Mouse (Mus musculus) layer of hippocampus, adult 9-11 months (tissue): ENCODE data around the gene Zbtb25.
A peak's percentile ranks its signal among the peaks of the same experiment; 100 is the strongest.

Experiments used
- DNase-seq: peaks from one replicate; pipeline ENCODE4 v3.0.0; 2022

Zbtb25 gene

DNA sequence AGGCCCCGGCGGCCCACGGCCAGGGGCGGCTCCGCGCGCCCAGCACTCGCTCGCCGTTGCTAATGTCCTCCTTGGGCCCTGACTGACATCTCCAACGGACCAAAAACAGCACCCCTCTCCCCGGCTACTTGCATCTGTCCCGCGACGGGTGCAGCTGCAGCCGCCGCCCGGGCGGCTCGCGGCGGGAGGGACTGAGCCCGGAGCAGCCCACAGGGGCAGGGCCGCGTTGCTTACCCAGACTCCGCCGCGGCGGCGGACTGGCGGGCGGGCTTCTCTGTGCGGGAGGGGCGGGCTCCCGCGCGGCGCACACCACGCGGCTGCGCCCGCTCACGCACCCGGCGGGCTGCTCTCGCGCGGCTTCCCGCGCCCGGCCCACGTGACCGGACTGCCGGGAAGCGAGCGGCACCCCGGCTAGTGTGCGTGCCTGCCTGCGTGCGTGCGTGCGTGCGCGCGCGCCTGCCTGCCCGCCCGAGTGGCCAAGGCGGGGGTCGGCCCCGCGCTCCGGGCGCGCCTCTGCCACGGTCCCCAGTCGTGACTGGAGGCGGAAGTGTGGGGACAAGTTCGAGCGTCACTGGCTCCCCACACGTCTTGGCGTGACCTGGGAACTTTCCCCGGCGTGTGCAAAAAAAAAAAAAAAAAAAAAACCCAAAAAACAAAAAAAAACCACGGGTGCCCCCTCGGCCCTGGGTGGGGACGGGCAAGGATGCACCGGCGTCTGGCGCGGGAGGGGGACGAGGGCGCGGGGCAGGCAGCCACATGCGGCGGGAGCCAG, at the start of gene Zbtb25:
Gene Zbtb25, minus strand, starts transcription at position 397 of the 772 bp plus-strand sequence.
- peak; percentile 95 for DNase-seq

DNA sequence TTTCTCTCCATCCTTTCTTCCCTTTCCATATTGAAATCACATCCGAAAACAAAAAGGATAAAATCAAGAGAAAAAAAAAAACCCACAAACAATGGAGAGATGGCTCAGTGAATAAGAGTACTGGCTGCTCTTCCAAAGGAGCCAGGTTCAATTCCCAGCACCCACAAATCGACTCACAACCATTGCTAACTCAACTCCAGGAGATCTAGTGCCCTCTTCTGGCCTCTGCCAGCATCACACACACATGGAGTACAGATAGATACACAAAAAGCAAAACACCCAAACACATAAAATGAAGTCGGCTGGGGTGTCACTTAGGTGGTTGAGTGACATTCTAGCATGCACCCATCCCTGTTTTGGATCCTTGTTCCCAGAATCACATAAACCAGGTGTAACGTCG, 48.9 kb upstream of the Zbtb25 start:
- DNase-seq: no peak

DNA sequence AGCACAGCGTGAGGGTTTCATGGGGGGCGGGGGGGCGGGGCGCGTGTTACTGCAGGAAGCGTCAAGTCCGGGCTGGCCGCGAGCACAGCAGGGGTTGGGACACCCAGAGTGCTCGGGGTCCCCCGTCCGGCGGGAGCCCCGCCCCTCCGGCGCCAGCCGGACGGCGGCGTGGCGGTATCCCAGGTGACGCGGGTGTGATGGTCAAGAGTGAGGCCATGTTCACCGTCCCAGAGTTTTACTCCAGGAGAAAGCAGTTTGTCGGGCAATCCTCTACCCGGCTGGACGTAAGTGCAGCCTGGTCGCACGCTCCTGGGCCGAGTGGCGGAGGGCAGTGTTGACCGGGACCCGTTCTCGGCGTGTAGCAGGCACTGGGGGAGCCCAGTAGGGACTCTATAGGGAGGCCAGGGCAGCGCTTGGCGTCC, 48.0 kb upstream of the Zbtb25 start, which contains the start of gene Ppp1r36:
Gene Ppp1r36, plus strand, starts transcription at position 106 of the 422 bp plus-strand sequence.
- DNase-seq: no peak

DNA sequence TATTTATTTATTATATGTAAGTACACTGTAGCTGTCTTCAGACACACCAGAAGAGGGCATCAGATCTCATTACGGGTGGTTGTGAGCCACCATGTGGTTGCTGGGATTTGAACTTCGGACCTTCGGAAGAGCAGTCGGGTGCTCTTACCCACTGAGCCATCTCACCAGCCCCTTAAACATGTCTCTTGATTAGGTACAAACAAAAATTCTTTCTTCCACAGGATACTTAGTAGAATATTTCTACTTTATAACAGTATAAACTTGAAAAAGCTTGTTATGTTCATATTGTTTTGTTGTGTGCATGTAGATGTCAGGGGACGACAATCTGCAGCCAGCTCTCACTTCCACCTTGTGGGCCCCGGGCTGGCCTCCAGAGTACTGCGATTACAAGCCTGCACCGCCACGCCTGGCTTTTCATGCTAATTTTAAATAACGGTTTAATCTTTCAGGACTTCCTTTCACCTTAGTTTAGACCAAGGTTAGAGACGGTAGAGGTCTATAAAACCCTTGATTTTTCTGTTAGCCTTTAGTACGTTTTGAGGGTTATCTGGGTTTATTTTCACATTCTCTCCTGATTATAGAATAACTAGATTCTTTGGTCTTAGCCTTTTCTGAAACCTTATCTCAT, 46.1 kb upstream of the Zbtb25 start:
- no peak for DNase-seq

GRCm38 (mm10) chr12:76409166-76409565, 39.8 kb upstream of the Zbtb25 start:
- no peak for DNase-seq

DNA sequence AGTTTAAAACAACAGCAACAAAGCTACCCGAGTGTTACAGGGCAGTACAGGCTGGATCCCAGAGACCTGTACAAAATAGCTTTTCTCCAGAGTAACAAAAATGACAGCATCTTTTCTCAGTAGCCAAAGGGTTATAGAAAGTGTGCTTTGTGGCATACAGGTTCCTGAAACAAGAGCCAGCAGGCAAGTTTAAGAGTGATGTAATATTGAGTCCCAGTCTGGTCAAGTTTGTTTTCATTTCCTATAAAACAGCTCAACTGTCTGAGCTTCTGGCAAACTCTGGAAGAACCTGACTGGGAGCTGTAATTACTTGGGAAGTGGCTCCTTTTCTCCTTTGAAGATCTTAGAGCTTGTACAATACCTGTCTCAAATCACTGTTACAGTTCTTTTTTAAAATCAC, 37.8 kb upstream of the Zbtb25 start:
- no peak for DNase-seq

DNA sequence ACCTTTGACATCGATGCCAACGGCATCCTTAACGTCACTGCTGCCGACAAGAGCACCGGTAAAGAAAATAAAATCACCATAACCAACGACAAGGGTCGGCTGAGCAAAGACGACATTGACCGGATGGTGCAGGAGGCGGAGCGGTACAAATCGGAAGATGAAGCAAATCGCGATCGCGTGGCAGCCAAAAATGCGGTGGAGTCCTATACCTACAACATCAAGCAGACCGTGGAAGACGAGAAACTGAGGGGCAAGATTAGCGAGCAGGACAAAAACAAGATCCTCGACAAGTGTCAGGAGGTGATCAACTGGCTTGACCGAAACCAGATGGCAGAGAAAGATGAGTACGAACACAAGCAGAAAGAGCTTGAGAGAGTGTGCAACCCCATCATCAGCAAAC, 36.6 kb upstream of the Zbtb25 start:
- no peak for DNase-seq

GRCm38 (mm10) chr12:76405183-76405970, 36.0 kb upstream of the Zbtb25 start:
- DNase-seq: peak; percentile 14

DNA sequence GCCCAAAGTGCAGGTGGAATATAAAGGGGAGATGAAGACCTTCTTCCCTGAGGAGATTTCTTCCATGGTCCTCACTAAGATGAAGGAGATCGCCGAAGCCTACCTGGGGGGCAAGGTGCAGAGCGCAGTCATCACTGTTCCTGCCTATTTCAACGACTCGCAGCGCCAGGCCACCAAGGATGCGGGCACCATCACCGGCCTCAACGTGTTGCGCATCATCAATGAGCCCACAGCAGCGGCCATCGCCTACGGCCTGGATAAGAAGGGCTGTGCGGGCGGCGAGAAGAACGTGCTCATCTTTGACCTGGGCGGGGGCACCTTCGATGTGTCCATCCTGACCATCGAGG, 35.4 kb upstream of the Zbtb25 start:
- DNase-seq: peak; percentile 13

DNA sequence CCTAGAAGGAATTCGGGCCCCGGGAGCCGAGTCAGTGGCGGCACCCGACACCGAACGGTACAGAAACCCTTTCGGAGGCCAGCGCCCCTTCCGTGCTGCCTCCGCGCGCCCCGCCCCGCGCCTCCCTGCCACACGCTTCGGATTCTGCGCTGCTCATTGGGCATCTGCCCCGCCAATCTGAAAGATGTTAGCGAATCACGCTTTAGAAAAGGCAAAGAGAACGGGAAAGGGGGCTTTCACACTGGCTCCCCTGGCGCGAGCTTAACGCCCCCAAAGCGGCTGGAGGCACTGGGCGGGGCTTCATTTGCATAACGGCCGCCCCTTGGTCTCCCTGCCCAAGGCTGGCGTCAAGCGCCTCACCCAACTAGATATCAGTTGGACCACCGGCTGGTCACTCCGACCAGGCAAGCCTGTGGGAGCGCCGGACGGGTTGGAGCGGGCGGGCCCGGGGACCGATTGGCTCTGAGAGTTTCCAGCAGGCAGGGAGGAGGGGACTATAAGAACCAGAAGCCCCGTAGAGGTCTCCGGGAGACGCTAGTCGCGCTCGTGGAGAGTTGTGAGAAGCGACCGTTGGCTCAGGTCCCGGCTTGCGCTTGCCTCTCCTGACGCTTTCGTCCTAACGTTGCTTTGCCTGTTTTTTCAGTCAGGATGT, 34.6 kb upstream of the Zbtb25 start, which contains the start of gene Hspa2:
Gene Hspa2, plus strand, starts transcription at position 291 of the 652 bp plus-strand sequence.
- peak; percentile 100 for DNase-seq

- no peak for DNase-seq
Measured at GRCm38 (mm10) chr12:76402991-76403885, 33.8 kb upstream of the Zbtb25 start.

DNA sequence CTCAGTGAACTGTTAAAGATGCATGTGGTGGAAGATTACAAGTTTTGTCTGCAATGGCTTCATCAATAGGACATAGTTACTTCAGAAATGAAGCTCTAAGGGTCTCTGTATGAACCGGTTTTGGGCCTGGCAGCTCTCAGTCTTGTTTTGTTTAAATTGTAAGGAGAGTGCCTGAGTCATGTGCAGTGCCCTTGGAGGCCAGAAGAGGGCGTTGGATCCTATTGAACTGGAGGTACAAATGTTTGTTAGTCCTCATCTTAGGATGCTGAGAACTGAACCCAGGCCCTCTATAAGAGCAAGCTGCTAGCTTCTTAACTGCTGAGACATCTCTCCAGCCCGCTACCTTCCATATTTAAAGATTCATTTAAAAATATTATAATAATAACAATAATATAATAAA, 32.3 kb upstream of the Zbtb25 start:
- DNase-seq: no peak

GRCm38 (mm10) chr12:76397281-76397680, 27.9 kb upstream of the Zbtb25 start:
- no peak for DNase-seq

DNA sequence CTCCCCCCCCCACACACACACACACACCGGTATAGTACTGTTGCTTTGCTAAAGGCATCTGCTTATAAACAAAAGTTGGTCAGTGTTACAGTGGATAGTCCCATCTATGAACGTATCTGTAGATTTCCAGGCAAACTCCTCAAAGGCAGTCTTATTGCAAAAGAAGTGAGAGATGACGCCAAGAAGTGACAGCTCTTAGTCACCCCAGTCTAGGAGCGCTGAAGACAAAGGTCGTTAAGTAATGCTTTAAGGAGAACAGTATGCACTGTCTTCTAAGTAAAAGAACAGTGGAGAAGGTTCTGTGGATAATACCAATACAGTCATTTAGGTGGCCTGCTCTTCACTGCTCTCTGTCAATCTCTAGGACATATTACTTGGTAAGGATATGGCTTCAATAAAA, 23.6 kb upstream of the Zbtb25 start:
- DNase-seq: no peak

GRCm38 (mm10) chr12:76391595-76392271, 22.3 kb upstream of the Zbtb25 start:
- DNase-seq: no peak

- DNase-seq: no peak
Measured at GRCm38 (mm10) chr12:76388794-76389193, 19.4 kb upstream of the Zbtb25 start.

DNA sequence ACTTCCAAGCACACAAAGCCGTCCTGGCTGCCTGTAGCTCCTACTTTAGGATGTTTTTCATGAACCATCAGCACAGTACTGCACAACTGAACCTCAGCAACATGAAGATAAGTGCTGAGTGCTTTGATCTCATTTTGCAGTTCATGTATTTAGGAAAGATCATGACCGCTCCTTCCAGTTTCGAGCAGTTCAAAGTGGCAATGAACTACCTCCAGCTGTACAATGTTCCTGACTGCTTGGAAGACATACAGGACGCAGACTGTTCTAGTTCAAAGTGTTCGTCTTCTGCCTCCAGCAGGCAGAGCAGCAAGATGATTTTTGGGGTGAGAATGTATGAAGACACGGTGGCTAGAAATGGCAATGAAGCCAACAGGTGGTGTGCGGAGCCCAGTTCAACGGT, 15.9 kb upstream of the Zbtb25 start:
- no peak for DNase-seq

DNA sequence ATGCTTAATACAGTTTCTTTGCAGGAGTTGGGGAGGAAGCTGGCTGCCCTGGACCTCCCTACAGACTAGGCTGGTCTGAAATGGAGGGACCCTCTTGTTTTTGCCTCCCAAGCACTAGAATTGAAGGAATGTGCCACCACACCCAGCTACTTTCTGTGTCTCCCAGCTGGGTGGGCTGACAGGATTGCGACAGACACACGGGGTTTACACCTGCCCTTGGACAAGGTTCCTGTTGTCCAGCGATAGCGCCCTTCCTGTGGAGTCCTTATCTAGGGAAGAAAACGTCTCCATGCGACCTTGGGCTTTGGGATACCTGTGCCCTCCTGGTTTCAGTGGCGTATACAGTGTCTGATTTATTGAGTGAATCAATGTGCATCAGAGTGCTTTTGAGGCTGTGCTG, 10.7 kb upstream of the Zbtb25 start:
- DNase-seq: no peak

GRCm38 (mm10) chr12:76378556-76378955, 9.2 kb upstream of the Zbtb25 start:
- no peak for DNase-seq

GRCm38 (mm10) chr12:76377726-76378125, 8.3 kb upstream of the Zbtb25 start:
- no peak for DNase-seq

DNA sequence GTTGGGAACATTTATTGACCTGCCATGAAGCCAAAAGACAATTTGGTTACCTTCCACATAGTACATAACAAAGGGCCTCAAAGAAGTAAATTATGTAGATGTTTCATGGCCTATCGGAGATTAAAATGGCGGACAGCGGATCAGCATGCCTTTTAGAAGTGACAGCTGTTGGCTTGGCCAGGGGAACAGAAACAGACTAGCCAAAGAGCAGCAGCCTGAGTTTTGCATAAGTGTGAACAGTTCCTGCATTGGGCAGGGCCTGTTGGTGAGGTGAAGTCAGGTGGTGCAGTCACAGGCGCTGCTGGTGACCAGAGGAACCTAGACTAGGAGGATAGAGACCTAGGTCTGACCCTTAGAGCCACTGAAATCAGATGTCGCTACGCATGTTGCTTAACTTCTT, 7.7 kb upstream of the Zbtb25 start:
- DNase-seq: no peak
